Mouse (Mus musculus) right cerebral cortex, postnatal 36 days (tissue): ENCODE measurements around the gene Gamt.

Experiments used
- DNase-seq, 2 experiments: peaks; one replicate each; pipeline ENCODE4 v3.0.0; 2022; ENCODE audit warnings: low spot score in 2 of 2, mixed read lengths in 1 of 2

The Gamt gene

GRCm38 (mm10) chr10:80260642-80261584 is at the start of gene Gamt, which contains the start of gene Dazap1:
Gamt (minus strand) TSS chr10:80261012.
Dazap1 (plus strand) TSS chr10:80261486.
- peak; percentile 86 to 89 for DNase-seq

- no peak for DNase-seq
These were observed 44.0 kb upstream of the Gamt start for GRCm38 (mm10) chr10:80304862-80305261.

DNA sequence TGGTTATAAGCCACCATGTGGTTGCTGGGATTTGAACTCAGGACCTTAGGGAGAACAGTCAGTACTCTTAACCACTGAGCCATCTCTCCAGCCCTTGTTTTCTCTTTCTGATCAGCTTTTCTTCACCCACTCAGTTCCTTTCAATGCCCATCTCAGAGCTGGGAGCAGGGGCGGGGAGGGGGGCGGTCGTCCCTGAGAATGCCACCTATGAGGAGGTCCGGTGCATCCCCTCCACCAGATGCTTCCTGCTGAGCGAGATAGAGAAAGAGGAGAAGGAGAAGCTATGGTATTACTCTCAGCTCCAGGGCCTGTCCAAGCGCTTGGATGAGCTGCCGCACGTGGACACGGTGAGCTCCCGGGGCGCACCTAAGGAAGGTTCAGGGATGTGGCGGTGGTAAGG is 43.6 kb upstream of the Gamt start:
- no peak for DNase-seq

- peak in 1 of 2 experiments; percentile 68 for DNase-seq
These were observed 41.7 kb upstream of the Gamt start for GRCm38 (mm10) chr10:80302471-80302881.

GRCm38 (mm10) chr10:80302082-80302355 is 41.2 kb upstream of the Gamt start:
- no peak for DNase-seq

DNA sequence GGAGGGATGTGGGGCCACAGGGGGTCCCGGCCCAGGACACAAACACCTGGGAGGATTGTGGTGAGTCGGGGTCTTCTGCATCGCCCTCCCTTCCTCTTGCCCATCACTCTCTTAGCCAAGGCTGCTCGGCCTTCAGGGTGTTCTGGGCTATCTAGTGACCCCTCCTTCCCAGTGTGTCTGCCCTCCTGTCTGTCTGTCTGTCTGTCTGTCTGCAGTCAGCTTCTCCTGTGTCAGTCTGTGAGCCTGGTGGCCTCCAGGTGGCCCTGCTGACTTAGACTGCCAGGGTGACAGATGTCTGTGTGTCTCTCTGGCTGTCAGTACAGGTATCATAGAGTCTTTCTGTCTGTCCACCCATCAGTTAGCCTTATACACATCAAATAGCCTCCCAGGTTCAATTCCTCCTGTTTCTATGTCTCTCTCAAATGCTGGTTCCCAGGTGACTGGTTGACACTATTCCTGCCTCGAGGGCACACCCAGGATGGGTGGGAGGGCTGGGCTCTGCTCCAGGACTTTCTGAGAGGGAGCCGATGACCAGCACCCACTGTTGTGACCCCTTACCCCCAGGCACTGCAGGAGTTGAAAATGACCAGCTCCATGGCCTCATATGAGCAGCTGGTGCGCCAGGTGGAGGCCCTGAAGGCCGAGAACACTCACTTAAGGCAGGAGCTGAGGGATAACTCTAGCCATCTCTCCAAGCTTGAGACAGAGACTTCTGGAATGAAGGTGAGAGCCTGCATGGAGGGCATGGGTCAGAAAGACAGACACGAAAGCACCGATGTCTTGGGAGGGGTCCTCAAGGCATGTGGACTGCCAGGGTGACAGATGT is 40.7 kb upstream of the Gamt start:
- no peak for DNase-seq

DNA sequence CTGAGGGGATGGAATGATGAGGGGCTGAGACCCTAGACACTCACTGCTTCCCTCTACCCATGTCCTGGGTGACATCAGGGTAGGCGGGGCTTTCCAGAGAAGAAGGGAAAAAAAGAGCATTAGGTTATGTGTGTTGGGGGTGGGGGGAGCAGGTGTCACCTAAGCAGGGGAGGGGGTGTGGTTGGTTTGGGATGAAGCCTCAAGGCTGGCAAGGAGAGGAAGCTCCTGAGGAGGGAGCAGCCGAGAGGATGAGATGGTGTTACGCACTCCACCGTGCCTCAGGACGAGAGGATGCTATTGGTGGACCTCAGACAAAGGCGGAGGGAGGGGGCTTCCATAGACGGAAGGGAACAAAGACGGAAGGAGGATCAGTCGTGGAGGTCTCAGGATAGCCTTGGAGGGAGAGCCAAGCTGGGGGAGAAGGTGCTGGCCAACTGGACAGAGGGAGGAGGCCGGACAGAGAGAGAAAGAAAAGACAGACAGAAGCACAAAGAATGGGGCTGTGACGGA is 39.9 kb upstream of the Gamt start:
- DNase-seq, result no peak

DNA sequence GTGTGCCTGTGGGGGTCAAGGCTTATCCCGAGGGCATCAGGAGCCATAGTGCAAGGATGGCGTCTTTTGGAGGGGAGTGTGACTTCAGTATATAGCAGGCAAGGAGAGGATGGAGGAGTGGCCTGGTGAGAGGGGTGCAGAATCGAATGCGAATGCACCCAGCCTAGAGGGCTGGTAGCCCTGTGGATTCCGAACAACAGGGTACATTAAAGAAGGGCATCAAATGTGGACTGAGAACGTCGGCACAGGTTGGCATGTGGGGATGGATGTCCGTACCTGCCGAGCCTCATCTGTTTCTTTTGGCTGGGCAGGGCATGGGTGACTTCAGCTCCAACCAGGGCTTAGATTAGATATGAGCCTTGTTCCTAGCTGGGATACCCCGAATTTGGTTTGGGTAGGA is 39.0 kb upstream of the Gamt start:
- no peak for DNase-seq

GRCm38 (mm10) chr10:80299301-80299700 is 38.5 kb upstream of the Gamt start:
- no peak for DNase-seq

GRCm38 (mm10) chr10:80298571-80299281 is 37.9 kb upstream of the Gamt start:
- DNase-seq, result peak; percentile 90 to 91

DNA sequence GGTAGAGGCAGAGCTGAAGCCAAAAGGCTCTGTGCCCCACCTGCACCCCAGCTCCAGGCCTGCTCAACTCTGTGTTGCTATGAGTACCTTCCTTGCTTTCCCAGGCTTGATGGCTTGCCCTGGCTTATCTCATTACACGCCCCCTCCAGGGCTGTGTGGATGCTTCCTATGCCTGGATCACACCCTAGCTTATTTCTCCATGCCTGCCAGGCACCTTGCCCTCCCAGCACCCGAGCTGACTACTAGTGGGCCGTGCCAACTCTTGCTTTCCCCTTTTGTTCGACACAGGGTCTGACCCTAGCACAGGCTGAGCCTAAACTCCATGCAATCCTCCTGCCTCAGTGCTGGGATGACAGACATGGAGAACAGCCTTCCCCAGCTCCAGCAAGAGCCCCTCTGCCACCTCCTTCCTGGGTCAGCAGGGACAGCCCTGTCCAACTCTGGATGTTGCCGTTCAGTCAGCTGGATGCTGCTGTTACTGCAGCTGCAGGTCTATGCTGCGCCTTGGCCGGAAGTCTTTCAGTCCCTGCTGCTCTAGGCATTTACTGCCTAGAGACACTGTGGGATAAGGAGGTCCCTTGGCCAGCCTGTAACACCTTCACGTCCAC is 36.8 kb upstream of the Gamt start:
- no peak for DNase-seq

DNA sequence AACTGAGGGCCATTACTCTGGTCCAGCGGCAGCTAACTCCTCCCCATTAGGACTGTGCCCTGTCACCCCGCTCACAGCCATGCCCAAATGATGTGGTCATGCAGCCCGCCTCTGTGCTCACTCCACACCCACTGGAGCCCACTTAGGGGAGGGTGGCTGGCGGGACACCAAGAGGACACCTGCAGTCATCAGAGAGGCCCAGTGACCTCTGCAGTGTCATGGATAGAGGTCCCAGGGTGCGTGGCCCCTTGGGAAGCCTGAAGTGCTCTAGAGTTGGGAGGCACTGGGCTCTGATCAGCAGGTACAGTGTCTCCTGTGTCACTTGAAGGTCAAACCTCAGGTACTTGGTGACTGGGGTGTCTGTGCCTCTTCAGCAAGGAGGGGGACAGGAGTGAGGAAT is 36.0 kb upstream of the Gamt start:
- no peak for DNase-seq

DNA sequence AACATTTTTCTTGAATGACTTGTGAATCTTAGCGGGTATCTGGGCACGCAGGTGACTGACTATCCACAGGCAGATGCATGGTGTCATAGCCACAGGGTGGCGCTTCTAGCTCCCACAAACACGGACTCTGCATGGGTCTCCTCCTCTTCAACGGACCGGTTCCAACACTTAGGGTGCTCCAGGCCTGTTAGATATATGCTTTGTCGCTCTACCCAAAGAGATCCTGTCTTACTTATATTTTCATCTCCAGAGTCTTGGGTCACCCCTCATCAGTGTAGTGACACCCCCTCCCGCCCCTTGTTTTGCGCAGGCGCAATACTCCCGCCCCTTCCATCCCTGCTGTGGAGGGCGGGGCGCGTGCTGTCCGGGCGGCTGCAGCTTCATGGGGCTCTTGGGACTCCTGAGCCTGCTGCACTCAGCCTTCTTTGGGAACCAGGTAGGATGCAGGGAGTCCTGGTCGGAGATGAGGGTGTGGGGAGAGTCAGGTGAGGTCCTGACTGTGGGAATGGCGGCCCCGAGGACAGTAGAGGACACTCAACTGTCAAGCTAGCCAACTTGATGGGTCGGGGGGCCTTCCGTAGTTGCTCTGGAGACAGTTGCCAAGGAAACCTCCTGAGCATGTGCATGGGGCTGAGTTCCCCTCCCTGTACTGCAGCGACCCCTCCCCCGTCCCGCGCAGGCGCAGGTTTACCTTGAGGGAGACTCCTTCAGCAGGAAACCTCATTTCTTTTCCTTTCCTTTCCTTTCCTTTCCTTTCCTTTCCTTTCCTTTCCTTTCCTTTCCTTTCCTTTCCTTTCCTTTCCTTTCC is 35.0 kb upstream of the Gamt start, which contains the start of gene Apc2:
Gene Apc2, plus strand, starts transcription at position 360 of the 808 bp plus-strand sequence.
- peak; percentile 62 to 64 for DNase-seq

DNA sequence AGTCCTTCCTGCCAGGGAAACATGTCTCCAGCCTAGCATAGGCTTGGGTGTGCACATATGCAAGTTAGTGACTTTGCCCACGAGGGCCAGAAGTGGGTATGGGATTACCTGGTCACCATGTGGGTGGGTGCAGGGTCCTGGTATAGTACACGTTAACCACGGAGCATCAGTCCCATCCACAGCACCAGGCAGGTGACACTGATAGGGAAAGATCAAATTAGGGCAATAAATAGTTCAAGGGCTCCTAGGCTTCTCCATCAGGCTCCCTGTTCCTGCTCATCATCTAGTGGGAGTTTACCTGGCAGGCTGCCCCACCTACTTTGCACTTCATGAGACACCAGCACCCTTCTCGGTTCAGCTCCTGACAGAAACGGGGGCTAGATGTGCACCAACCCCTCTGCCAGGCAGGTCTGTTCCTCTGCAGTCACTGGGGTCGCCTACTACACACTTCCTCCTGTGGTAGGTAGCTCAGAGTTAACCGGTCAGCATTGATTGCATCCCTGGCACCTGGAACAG is 34.0 kb upstream of the Gamt start:
- no peak for DNase-seq

DNA sequence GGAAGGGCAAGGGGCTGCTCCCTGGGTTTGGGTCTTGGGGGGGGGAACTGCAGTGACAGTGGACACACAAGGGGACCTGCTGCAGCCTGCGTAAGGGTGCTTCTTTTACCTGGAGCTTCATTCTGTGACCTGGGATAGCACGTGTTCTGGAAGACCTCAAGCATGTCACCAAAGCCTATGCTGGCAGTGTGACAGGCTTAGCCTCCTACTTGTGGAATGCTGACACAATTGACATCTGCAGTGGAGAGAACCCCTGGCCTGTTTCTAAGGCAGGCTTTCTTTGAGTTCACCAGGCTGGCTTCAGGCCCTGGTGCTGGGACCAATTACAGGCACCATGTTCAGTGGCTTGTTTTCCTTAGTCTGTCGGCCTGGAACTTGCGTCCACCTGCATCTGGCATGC is 33.5 kb upstream of the Gamt start:
- no peak for DNase-seq

DNA sequence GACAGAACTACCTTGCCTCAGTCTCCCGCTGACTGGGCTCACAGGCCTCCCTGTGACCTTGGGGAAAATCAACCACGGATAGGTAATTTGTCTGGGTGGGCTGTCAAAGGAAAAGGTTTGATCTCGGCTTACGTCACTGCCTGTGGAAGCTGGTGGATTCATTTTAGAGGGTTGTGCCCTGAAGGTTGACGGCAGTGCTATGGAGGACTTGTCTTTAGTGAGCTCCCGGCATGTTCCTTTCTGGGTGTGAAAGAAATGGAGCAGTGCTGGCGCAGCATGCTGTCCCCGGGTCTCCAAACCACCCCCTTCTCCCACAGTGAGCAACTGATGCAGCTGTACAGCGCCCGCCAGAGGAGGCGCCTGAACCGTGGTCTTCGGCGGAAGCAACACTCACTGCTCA is 32.5 kb upstream of the Gamt start:
- DNase-seq, result no peak

DNA sequence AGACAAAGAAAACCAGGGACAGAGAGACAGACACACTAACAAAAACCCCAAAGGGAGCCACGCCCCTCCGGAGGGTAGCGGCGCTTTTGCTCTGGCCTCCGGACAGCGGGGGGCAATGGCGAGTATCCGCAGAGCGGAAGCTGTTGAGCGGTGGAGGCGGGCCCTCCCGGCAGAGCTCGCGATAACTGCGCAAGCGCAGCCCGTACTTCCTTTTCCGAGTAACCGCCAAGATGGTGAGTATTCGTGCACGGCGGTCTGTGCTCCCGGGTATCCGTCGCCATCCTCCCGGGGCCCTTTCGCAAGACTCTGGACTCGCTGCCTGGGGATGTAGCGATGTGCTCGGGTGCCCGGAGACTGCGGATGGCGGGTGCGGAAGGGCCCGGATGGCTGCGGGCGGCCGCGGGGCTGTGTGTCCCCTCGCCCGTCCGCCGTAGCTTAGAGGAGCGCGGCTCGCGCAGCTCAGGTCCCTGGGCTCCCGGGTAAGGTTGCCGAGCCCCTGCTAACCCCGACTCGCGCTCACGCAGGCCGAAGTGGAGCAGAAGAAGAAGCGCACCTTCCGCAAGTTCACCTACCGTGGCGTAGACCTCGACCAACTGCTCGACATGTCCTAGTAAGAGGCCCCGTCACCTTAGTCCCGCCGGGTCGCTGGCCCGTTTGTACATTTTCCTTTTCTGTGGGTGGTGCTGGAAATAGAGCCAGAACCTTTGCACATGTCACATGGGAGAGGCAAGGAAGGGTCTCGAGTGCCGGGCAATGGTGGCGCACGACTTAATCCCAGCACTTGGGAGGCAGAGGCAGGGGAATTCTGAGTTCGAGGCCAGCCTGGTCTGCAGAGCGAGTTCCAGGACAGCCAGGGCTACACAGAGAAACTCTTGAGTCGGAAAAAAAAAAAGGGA is 31.7 kb upstream of the Gamt start, which contains the start of gene Rps15:
Gene Rps15, plus strand, starts transcription at position 203 of the 896 bp plus-strand sequence.
- peak; percentile 87 to 89 for DNase-seq

DNA sequence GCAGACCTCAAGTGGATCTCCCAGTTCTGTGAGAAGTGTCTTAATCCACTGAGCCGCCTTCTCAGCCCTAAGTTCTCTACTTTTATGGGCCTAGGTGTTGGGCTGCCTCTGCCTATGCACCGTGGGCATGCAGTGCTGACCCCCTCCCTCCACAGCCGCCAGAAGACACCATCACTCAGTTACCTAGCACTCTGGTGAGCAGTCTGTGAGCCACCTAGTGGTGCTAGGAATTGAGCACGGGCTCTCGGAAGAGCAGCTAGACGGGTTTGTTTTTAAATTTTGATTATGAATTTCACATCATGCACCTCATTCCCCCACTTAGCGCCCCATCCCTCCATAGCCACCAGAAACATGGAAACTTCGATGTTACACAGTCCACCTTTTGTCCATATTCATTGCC is 27.8 kb upstream of the Gamt start:
- DNase-seq, result no peak

DNA sequence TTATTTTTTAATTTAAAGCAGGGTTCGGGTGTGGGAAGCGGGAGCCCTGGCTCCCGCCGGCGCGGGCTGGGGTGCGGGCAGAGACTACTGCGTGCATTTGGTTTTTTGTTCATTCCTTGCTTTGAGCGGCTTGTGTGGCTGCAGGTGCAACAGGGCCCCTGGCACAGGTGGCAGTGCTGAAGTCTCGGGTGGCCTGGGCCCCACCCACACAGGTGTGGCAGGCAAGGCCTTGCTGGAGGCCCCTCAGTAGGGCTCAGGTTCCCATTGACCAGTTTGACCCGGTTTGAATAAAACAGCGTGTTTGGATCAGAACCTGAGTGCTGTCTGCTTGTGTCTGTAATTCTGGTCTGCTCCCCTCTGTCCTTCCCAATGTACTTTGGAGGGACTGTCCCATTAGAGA is 27.3 kb upstream of the Gamt start:
- DNase-seq, result no peak
